Mouse (Mus musculus): ENCODE data around the gene Tcf20. TPM values are rescaled to one million over a fixed set of nuclear protein-coding genes. Genes with fewer than 3 reads are reported as not detected.

Gene Tcf20
- total RNA-seq, 4 experiments from 2014 or later = 229 to 258 (median 236) TPM

Small RNA genes within 50 kb of the gene (microRNA-seq; reads per million reads assigned to microRNA genes)
- gene Gm27618 = 0 reads per million in 2 experiments
- 5.0 to 5.7 reads per million in 2 experiments for gene Mir3080

Other genes with a start within 250 kb of the Tcf20 start
- gene Cyp2d40, start 223.7 kb downstream of the Tcf20 start, total RNA-seq (2022) = not detected
- not detected for gene Cyp2d26, start 193.6 kb downstream of the Tcf20 start, total RNA-seq (2022)
- gene Nfam1, start 45.4 kb upstream of the Tcf20 start, total RNA-seq (2022) = 1 to 10 TPM; 2.3 to 4.1 (median 3.6) TPM
- gene Serhl, start 101.6 kb upstream of the Tcf20 start, total RNA-seq (2022) = 10 to 100 TPM in 2 of 4 experiments, 1 to 10 TPM in 2; 8.6 to 12.4 (median 10.0) TPM
- 100 to 1,000 TPM; 128 to 155 (median 146) TPM for gene Rrp7a, start 134.9 kb upstream of the Tcf20 start, total RNA-seq (2022)
- gene Poldip3, start 161.5 kb upstream of the Tcf20 start, total RNA-seq (2022) = 10 to 100 TPM; 93.8 to 98.2 (median 96.0) TPM
- 10 to 100 TPM; 74.6 to 85.7 (median 80.2) TPM for gene Cyb5r3, start 184.7 kb upstream of the Tcf20 start, total RNA-seq (2022)